Mouse (Mus musculus): ENCODE data around the gene Pde6h.

- TF ChIP-seq TAL1 (IDR thresholded peaks at IDR 0.05; ENCODE audit: low read length), result no peak
- no peak for TF ChIP-seq GATA1 (IDR thresholded peaks at IDR 0.05; ENCODE audit: low read length)
These were observed 66.9 kb downstream of the Pde6h start for GRCm38 (mm10) chr6:136990557-136990956.

Data from erythroblast, embryonic 14.5 days (primary cell).